Mouse (Mus musculus): Measurements from ENCODE around the gene Rab33b. TPM values are rescaled to one million over a fixed set of nuclear protein-coding genes. Genes with fewer than 3 reads are reported as not detected.

Gene Rab33b
- polyA plus RNA-seq, 1 experiment from 2014 or later, result 15.3 TPM

DNA sequence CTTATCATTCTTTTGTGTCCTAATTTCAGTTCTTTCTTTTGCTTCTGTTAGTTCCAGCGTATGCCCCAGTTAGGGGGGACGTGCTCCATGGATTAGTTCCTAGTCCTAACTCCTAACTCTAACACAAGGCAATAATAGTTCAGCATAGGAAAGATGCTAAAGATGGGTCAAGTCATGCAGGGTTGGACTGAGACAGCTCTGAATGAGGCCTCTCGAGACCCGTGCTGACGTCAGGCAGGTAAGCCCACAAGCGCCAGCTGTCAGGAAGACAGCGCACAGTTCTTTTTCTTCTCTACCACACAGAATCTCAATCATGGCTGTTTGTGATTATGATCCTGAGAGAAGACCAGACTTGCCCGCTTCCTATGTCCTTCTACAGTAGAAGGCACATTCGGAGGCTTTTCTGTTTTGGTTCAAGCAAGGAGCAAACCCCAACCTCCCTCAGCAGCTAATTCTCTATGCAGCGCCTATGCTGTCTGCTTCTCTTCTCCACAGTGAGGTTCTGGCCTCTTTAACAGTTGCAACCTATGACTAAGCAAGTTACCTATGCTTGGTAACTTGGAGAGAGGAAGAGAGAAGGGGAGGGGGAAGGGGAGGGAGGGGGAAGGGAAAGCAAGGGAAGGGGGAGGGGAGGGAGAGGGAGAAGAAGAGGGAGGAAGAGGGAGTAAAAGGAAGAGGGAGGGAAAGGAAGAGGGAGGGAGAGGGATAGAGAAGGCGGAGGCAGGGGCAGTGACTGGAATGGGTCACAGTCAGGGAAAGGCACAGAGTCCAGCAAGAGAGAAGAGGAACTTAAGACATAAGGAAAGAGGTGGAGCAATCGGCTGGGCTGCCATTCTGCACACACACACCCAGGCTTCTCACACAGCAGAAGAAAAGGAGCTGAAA lies 34.4 kb downstream of the Rab33b start:
- no peaks in the 10 kb centered on the region for H3K9me3 ChIP-seq
- H3K36me3 ChIP-seq (replicated peaks), result peaks cover 47% of the 10 kb centered on the region
- no peaks in the 10 kb centered on the region for H3K27me3 ChIP-seq (replicated peaks; ENCODE audit: low read depth, poor library complexity, severe bottlenecking)
- 72% methylated on average over 12 of the region's 12 CpGs for WGBS
- DNase-seq (ENCODE audit: low spot score), result peak; percentile 28
- no peak overlapping the region for H3K4me3 ChIP-seq
- peak overlapping the region; percentile 48; the same call in 1 of the 2 replicates for H3K27ac ChIP-seq (replicated peaks)
- H3K4me1 ChIP-seq, result peaks cover 27% of the 10 kb centered on the region

DNA sequence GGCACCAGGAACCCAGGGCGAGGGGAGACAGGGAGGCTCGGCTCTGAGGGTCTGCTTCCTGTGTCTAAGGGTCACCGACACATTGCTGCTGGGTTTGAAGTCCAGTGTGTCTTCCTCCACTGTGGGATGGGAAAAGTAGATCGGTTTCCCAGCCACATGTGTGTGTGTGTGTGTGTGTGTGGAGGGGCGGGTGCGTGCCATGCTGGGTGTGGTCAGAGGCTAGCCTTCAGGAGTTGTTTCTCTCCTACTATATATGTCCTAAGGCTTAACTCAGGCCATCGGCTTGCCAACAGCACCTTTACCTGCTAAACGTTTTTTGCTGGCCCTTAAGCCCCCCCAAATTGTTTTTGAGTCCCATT lies 35.0 kb downstream of the Rab33b start:
- H3K27me3 ChIP-seq (replicated peaks; ENCODE audit: low read depth, poor library complexity, severe bottlenecking), result no peaks in the 10 kb centered on the region
- peaks cover 27% of the 10 kb centered on the region for H3K4me1 ChIP-seq
- WGBS, result 61% methylated on average over 8 of the region's 8 CpGs
- H3K36me3 ChIP-seq (replicated peaks), result peaks cover 53% of the 10 kb centered on the region
- H3K9me3 ChIP-seq, result no peaks in the 10 kb centered on the region
- peak overlapping the region; percentile 48; the same call in 1 of the 2 replicates for H3K27ac ChIP-seq (replicated peaks)
- no peak for DNase-seq (ENCODE audit: low spot score)
- no peak overlapping the region for H3K4me3 ChIP-seq

DNA sequence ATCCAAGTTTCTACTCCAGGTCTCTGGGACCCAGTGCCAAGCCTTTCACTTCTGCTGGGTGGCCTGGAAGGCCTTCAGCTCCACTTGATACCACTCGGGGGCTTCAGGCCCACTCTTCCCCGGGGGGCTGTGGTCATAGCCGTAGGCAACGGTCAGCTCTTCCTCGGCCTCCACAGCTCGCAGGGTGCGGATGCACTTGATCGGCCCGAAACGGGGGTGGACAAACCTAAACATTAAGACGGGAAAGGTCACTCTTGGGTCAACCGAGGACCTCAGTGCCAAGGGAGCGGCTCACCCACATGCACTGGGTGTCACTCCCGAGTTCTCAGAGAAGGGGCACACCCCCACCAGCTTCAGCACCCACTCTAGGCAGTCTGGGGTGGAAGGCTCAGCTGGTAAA lies 37.5 kb downstream of the Rab33b start:
- peaks cover 79% of the 10 kb centered on the region for H3K36me3 ChIP-seq (replicated peaks)
- H3K4me1 ChIP-seq, result peaks cover 27% of the 10 kb centered on the region
- no peak for DNase-seq (ENCODE audit: low spot score)
- H3K9me3 ChIP-seq, result no peaks in the 10 kb centered on the region
- H3K4me3 ChIP-seq, result no peak overlapping the region
- H3K27me3 ChIP-seq (replicated peaks; ENCODE audit: low read depth, poor library complexity, severe bottlenecking), result no peaks in the 10 kb centered on the region
- H3K27ac ChIP-seq (replicated peaks), result no peak overlapping the region
- WGBS, result 87% methylated on average over 14 of the region's 14 CpGs

DNA sequence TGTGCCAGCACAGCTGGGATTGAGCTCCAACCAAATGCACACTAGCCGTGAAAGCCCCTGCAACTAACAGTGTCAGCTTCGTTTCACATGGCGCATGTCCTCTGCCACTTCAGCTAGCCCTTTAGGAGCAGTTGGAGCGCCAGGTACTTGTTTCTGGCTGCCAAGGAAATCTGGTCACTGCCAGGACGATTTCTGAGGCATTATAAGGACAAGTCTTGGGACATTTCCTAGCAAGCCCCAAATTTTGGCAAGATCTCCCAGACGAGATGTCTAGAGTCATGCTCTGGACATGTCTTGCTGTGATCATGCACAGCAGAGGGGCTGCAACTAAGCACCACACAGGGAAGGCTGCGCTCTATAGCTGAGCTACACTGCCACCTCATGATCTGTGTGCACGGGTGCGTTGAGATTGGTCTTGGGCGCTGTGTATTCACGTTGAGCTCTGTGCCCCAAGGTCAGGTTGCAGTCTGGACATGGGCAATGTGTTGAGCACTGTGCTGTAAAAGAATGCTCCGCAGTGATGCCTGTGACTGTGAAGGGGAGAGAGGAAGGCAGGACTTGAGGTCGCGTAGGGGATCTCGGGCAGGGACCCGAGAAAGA lies 41.6 kb downstream of the Rab33b start:
- Histone ChIP-seq H3K27me3 (replicated peaks; ENCODE audit: low read depth, poor library complexity, severe bottlenecking) (no peaks in the 10 kb centered on the region), H3K4me1 (peaks cover 9% of the 10 kb centered on the region; the same call in 1 of the 2 replicates), H3K9me3 (no peaks in the 10 kb centered on the region), H3K36me3 (replicated peaks) (peaks cover 98% of the 10 kb centered on the region), H3K4me3 (no peak overlapping the region), H3K27ac (replicated peaks) (no peak overlapping the region)
- DNase-seq (ENCODE audit: low spot score), result no peak
- WGBS, result 83% methylated on average over 16 of the region's 16 CpGs

DNA sequence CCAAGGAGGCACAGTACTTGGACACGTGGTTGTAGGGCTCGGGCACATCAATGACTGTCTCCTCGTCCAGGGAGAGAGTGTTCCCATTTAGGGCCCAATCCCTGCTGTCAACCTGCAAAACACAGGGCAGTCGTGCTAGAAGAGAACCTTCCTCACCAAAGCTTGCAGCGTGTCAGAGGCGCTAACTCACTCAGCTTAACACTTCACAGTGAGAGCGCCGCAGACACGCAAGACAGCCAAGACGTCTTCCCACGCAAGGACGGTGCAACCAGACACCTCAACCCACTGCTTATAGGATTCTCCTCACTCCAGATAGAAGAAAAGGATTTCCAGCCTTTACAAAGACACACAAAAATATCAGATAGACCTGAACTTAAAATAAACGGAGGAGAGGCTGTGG lies 43.2 kb downstream of the Rab33b start:
- Histone ChIP-seq H3K27ac (replicated peaks) (no peak overlapping the region), H3K4me1 (no peaks in the 10 kb centered on the region), H3K36me3 (replicated peaks) (peaks cover 98% of the 10 kb centered on the region), H3K4me3 (no peak overlapping the region), H3K27me3 (replicated peaks; ENCODE audit: low read depth, poor library complexity, severe bottlenecking) (no peaks in the 10 kb centered on the region), H3K9me3 (no peaks in the 10 kb centered on the region)
- DNase-seq (ENCODE audit: low spot score), result no peak
- WGBS, result 93% methylated on average over 13 of the region's 13 CpGs

DNA sequence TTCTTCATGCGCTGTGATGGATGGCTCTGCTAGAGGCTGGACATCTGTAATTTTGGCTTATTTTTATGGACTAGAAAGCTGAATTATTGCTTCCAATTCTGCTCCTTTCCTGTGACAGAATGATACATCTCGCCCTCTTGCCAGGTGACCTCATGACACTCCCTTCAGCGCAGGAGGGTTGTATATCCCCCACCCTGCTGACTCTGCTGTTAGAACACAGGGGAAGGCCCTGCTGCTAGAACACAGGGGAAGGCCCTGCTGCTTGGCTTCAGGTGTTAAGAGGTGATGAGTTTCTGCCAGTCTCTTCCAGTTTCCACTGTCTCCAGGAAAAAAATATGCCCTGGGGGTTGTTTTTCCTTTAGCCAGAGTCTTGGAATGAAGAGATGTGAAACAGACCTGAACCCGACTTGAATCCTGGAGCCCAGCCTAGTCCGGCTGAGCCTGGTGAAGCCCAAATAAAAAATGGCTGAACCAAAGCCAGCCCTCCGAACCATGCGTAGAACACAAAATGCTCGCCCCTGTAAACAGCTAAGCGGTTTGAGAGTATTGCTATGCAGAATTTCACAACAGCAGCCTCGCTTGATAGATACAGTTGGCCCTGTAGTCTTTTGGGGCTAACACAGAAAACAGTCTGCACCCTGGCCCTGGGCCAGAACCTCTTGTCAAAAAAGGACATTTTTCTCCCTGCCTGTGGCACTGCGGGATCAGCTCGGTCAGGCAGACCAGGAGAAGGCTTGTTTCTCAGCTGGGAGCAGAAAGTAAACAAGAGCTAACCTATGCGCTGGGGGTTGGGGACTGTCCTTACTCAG lies 48.0 kb downstream of the Rab33b start:
- H3K4me1 ChIP-seq, result no peaks in the 10 kb centered on the region
- no peaks in the 10 kb centered on the region for H3K27me3 ChIP-seq (replicated peaks; ENCODE audit: low read depth, poor library complexity, severe bottlenecking)
- 90% methylated on average over 13 of the region's 13 CpGs for WGBS
- peaks cover 98% of the 10 kb centered on the region for H3K36me3 ChIP-seq (replicated peaks)
- H3K27ac ChIP-seq (replicated peaks), result no peak overlapping the region
- no peak for DNase-seq (ENCODE audit: low spot score)
- H3K4me3 ChIP-seq, result no peak overlapping the region
- H3K9me3 ChIP-seq, result no peaks in the 10 kb centered on the region

DNA sequence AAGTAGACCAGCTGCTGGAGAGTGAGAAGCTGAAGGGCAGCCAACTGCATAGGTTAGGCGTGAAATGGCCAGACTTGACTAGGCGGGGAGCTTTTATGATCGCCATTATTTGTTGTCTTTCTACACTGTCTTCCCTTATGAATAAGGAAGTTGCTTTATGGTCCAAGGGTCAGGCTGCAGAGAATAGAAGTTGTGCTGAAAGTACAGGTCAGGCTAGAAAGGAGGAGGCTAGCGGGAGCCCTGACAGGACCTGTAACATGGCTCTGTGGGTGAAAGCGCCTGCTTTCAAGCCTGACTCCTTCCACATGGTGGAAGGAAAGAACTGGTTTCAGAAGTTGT lies 48.5 kb downstream of the Rab33b start:
- no peaks in the 10 kb centered on the region for H3K4me1 ChIP-seq
- no peak overlapping the region for H3K27ac ChIP-seq (replicated peaks)
- WGBS, result 91% methylated on average over 5 of the region's 5 CpGs
- no peaks in the 10 kb centered on the region for H3K27me3 ChIP-seq (replicated peaks; ENCODE audit: low read depth, poor library complexity, severe bottlenecking)
- H3K4me3 ChIP-seq, result no peak overlapping the region
- DNase-seq (ENCODE audit: low spot score), result no peak
- no peaks in the 10 kb centered on the region for H3K9me3 ChIP-seq
- peaks cover 98% of the 10 kb centered on the region for H3K36me3 ChIP-seq (replicated peaks)

DNA sequence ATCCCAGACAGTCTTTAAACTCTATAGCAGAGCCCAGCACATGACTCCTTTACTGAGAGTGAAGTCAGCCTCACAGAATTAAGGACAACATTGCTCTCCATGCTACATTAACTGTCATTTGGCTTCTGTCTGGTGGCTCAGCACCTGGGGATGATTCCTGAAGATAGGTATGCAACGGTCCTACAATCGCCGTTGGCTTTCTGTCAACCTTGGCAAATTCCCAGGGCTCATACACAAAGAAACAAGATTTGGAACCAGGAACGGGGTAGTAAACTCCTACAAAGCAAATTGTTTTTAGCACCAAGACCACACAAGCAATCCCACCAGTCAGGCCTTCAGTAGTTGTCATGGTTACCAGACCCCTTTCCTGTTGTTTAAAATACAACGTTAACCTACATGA lies 49.9 kb downstream of the Rab33b start:
- WGBS, result 91% methylated on average over 5 of the region's 5 CpGs
- peaks cover 98% of the 10 kb centered on the region for H3K36me3 ChIP-seq (replicated peaks)
- no peaks in the 10 kb centered on the region for H3K27me3 ChIP-seq (replicated peaks; ENCODE audit: low read depth, poor library complexity, severe bottlenecking)
- H3K9me3 ChIP-seq, result no peaks in the 10 kb centered on the region
- no peak overlapping the region for H3K27ac ChIP-seq (replicated peaks)
- DNase-seq (ENCODE audit: low spot score), result no peak
- no peak overlapping the region for H3K4me3 ChIP-seq
- no peaks in the 10 kb centered on the region for H3K4me1 ChIP-seq

DNA sequence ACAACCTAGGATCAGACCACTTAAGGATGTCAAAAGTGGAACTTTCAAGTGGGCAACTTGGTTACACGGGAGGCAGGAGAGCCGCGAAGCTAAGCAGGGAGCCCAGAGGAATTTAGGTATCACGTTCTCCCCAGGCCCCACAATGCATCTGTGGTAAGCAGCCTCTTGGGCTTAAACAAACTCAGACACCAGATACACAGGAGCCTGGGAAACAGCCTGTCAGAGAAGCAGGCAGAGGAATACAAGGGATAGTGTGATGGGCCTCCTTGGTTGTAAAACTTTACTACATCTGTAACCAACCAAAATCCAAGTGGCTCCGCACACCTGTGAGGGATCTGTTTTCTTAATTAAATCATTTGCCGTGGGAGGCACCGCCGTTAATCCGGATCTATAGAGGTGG lies 50.3 kb downstream of the Rab33b start:
- Histone ChIP-seq H3K27ac (replicated peaks) (no peak overlapping the region), H3K4me3 (no peak overlapping the region), H3K27me3 (replicated peaks; ENCODE audit: low read depth, poor library complexity, severe bottlenecking) (no peaks in the 10 kb centered on the region), H3K4me1 (no peaks in the 10 kb centered on the region), H3K36me3 (replicated peaks) (peaks cover 98% of the 10 kb centered on the region), H3K9me3 (no peaks in the 10 kb centered on the region)
- no peak for DNase-seq (ENCODE audit: low spot score)
- WGBS, result 85% methylated on average over 9 of the region's 9 CpGs

DNA sequence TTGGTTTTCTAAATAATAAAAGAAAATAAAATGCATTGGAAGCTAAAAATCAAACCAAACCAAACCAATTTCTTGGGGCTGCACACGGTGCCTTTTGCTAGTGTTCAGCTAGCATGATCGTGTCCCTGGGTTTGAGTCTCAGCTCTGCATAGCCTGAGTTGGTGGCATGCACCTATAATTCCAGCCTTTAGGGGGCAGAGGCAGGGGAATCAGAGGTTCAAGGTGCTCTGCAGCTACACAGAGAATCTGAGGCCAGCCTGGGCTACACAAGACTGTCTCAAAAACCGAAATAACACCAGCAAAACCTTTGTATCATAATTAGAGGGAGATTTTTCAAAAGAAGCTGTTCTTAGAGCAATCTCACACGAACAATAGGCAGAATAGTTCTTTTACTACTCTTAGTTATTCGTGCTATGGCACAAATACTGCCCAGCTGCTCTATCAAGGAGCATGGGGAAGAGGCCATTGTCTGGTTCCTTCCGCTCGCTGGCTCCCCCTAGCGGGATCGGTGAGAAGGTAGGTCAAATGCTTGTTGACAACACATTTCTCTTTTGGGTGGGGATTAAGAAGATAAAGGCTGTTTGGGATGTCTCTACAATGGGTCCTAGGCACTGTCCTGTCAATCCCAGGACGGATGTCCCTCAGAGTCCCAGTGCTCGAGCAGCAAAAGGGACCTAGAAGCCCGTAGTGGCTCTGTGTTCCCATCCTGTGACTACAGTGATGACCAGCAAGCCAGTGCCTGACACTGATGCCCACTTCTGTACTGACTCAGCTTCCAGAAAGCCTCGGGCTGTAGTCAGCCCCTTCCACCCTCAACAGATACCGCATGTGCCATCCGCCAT lies 56.1 kb downstream of the Rab33b start:
- Histone ChIP-seq H3K4me1 (no peaks in the 10 kb centered on the region), H3K27ac (replicated peaks) (peak overlapping the region; percentile 51; the same call in 1 of the 2 replicates), H3K9me3 (no peaks in the 10 kb centered on the region), H3K27me3 (replicated peaks; ENCODE audit: low read depth, poor library complexity, severe bottlenecking) (no peaks in the 10 kb centered on the region), H3K4me3 (no peak overlapping the region), H3K36me3 (replicated peaks) (peaks cover 89% of the 10 kb centered on the region)
- WGBS, result 59% methylated on average over 15 of the region's 15 CpGs
- DNase-seq (ENCODE audit: low spot score), result peak; percentile 82

DNA sequence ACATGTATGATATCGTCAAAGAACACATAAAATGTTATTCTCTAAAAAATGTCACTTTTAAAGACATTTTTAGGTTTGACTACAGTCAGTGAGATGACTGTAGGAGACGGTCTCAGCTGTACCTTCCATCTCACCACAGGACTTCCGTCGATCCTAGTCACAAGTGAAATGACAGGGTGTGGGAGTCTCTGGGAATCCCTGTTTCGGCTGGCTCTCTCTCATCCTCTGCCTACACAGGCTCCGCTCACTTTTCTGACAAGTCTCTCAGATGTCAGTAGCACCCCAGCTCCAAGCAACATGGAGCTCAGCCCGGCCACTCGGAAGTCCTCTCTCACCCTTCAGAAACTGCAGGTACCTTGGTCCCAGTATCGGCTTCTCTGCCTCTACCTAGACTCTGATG lies 56.9 kb downstream of the Rab33b start:
- no peaks in the 10 kb centered on the region for H3K4me1 ChIP-seq
- H3K9me3 ChIP-seq, result no peaks in the 10 kb centered on the region
- no peak overlapping the region for H3K27ac ChIP-seq (replicated peaks)
- 94% methylated on average over 9 of the region's 9 CpGs for WGBS
- H3K36me3 ChIP-seq (replicated peaks), result peaks cover 85% of the 10 kb centered on the region
- no peaks in the 10 kb centered on the region for H3K27me3 ChIP-seq (replicated peaks; ENCODE audit: low read depth, poor library complexity, severe bottlenecking)
- DNase-seq (ENCODE audit: low spot score), result no peak
- H3K4me3 ChIP-seq, result no peak overlapping the region
